Mouse (Mus musculus): ENCODE results near the gene Gm9732.
"Not testable (repeated sequence)": the region's sequence is repeated elsewhere in the genome, so short reads cannot be mapped to it uniquely, and the experiment has no call there.

Gene Gm9732

GRCm38 (mm10) chr14:43274986-43275511, at the start of gene Gm9732:
TSS of gene Gm9732 (plus strand) at chr14:43275036.
- DNase-seq: peak; percentile 18 to 60

- not testable (repeated sequence) for DNase-seq
Measured at GRCm38 (mm10) chr14:43235204-43235603, 39.6 kb upstream of the Gm9732 start, which contains the start of gene Gm8122. TSS of gene Gm8122 (minus strand) at chr14:43235304.

GRCm38 (mm10) chr14:43237769-43238168, 37.1 kb upstream of the Gm9732 start:
- DNase-seq: not testable (repeated sequence)

GRCm38 (mm10) chr14:43249611-43250170, 25.1 kb upstream of the Gm9732 start:
- peak; percentile 13 to 56 for DNase-seq

- peak; percentile 28 to 50 for DNase-seq
Measured at GRCm38 (mm10) chr14:43250549-43251253, 24.1 kb upstream of the Gm9732 start.

- DNase-seq: not testable (repeated sequence)
Measured at GRCm38 (mm10) chr14:43256511-43256910, 18.3 kb upstream of the Gm9732 start.

GRCm38 (mm10) chr14:43258349-43258748, 16.5 kb upstream of the Gm9732 start, which contains the start of gene Gm8126:
TSS of gene Gm8126 (plus strand) at chr14:43258649.
- DNase-seq: not testable (repeated sequence)

GRCm38 (mm10) chr14:43263421-43263820, 11.4 kb upstream of the Gm9732 start:
- DNase-seq: peak in 1 of 2 experiments; percentile 26

GRCm38 (mm10) chr14:43268521-43269084, 6.2 kb upstream of the Gm9732 start:
- peak in 1 of 2 experiments; percentile 31 for DNase-seq

GRCm38 (mm10) chr14:43269211-43269610, 5.6 kb upstream of the Gm9732 start:
- DNase-seq: peak in 1 of 2 experiments; percentile 21

- DNase-seq: peak; percentile 8 to 40
Measured at GRCm38 (mm10) chr14:43273161-43273560, 1.7 kb upstream of the Gm9732 start.

- DNase-seq: peak in 1 of 2 experiments; percentile 7
Measured at GRCm38 (mm10) chr14:43275752-43276151, 916 bp downstream of the Gm9732 start.

GRCm38 (mm10) chr14:43277468-43277867, 2.6 kb downstream of the Gm9732 start:
- not testable (repeated sequence) for DNase-seq

- DNase-seq: peak in 1 of 2 experiments; percentile 36
Measured at GRCm38 (mm10) chr14:43278146-43278545, 3.3 kb downstream of the Gm9732 start.

- DNase-seq: peak in 1 of 2 experiments; percentile 44
Measured at GRCm38 (mm10) chr14:43278681-43279080, 3.8 kb downstream of the Gm9732 start.

- not testable (repeated sequence) for DNase-seq
Measured at GRCm38 (mm10) chr14:43293503-43293902, 18.7 kb downstream of the Gm9732 start, which contains the start of gene Gm8127. TSS of gene Gm8127 (minus strand) at chr14:43293832.

- DNase-seq: not testable (repeated sequence)
Measured at GRCm38 (mm10) chr14:43319516-43319915, 44.7 kb downstream of the Gm9732 start.

GRCm38 (mm10) chr14:43328603-43329002, 53.8 kb downstream of the Gm9732 start:
- DNase-seq: peak; percentile 7 to 34

- DNase-seq: peak in 1 of 2 experiments; percentile 30
Measured at GRCm38 (mm10) chr14:43331362-43331880, 56.6 kb downstream of the Gm9732 start.

GRCm38 (mm10) chr14:43337646-43338045, 62.8 kb downstream of the Gm9732 start:
- not testable (repeated sequence) for DNase-seq

GRCm38 (mm10) chr14:43347711-43348110, 72.9 kb downstream of the Gm9732 start, which contains the start of gene 1700001F09Rik:
TSS of gene 1700001F09Rik (minus strand) at chr14:43347811.
- not testable (repeated sequence) for DNase-seq

GRCm38 (mm10) chr14:43352944-43353343, 78.1 kb downstream of the Gm9732 start:
- DNase-seq: peak in 1 of 2 experiments; percentile 34

Measured in kidney, postnatal 25 days (tissue).